Mouse (Mus musculus) embryonic fibroblast, embryonic 13.5 days (primary cell): ENCODE measurements around the gene Zfp688.

Experiments
- CTCF ChIP-seq: IDR thresholded peaks from 2 replicates; pipeline ENCODE4 v1.5.1; 2011; ENCODE audit warnings: mild to moderate bottlenecking, control low read depth, low read length, moderate library complexity, borderline replicate concordance; ENCODE audit not compliant: insufficient read depth
- POLR2A ChIP-seq: IDR thresholded peaks from 2 replicates; pipeline ENCODE4 v1.6.1; 2011; ENCODE audit warnings: low read depth, mild to moderate bottlenecking, control low read depth, low read length, moderate library complexity

DNA sequence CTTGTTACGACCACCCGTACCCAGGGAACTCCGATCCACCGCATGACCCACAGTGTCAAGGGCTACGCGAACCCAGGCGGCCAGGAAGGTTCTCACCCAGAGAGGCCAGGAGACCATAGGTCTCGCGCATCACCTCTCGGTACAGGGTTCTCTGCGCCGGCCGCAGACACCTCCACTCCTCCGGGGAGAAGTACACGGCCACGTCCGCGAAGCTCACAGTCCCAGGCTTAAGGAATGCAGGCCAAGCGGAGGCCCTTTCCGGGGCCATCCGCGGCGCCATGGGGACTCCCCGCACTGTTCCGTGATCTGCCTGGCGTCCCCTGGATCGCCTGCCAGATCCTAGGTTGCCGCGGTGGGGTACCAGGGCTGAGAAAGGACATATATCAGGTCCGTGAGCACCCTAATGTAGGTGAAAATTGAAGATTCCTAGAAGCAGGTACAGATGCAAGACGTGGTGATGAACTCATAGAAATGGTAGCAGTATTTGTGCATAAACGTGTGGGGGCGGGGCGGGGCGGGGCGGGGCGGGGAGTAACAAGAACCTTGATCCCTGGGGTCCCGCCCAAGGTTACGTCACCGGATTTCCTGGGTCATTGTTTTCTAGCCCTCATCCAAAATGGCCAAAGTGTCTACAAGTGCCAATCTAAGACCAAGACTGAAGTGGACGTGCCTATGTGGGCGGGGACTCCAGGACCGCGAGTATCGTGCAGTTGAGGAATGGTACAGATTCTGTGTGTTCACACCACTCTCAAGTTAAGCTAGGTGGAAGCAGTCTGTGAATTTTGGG, 28.5 kb downstream of the Zfp688 start, which contains the start of gene E430018J23Rik:
- TF ChIP-seq CTCF: no peak
- peak; percentile 86 for TF ChIP-seq POLR2A
